16 mouse cellular contexts compared by ENCODE assay signal in genomic region chr15:60577084-60577483, GRCm38 (mm10).
"Had no signal": no experiment of that assay in that cellular context is flagged by ENCODE, and none has a peak within 500 bp of the region (broad histone marks: within the 10 kb centered on the region; RNA-seq: fewer than 3 reads in every experiment).

No protein-coding gene starts in this region.

- DNase-seq: lung, adult 18-20 months; lung, embryonic 14.5 days; lung, postnatal 10 days; lung, postnatal 4 days; midbrain, embryonic 14.5 days; right cerebral cortex, adult 18-20 months; right cerebral cortex, postnatal 25 days; right cerebral cortex, postnatal 4 days; thymus, adult 2 months; thymus, postnatal 25 days; thymus, postnatal 4 days had no signal

- H3K27me3 ChIP-seq: midbrain, embryonic 12.5 days; neural tube, embryonic 13.5 days; neural tube, embryonic 15.5 days; stomach, embryonic 15.5 days had no signal

- ATAC-seq: midbrain, embryonic 16.5 days had no signal
